Mouse (Mus musculus) midbrain, embryonic 15.5 days (tissue): ENCODE data around the gene 4931428L18Rik. TPM values are rescaled to one million over a fixed set of nuclear protein-coding genes. Genes with fewer than 3 reads are reported as not detected.

Experiments
- ATAC-seq: fragments of 200-750 bp; cut with Nextera tagmentation; replicated peaks from 2 replicates; pipeline ENCODE4 v1.8.0; 2017; ENCODE audit warnings: moderate TSS enrichment
- H3K27ac ChIP-seq: fragments of 300-500 bp; sonication (generic); 2 replicates; pipeline ENCODE4 v1.5.1; 2015; ENCODE audit warnings: mild to moderate bottlenecking, inconsistent platforms
- H3K27me3 ChIP-seq: fragments of 300-500 bp; sonication (generic); replicated peaks from 2 replicates; pipeline ENCODE4 v1.6.1; 2015; ENCODE audit warnings: inconsistent platforms
- H3K36me3 ChIP-seq: fragments of 300-500 bp; sonication (generic); replicated peaks from 2 replicates; pipeline ENCODE4 v1.6.1; 2015; ENCODE audit warnings: inconsistent platforms
- H3K4me1 ChIP-seq: fragments of 300-500 bp; sonication (generic); 2 replicates; pipeline ENCODE4 v1.6.1; 2015; ENCODE audit warnings: inconsistent platforms
- H3K4me2 ChIP-seq: fragments of 300-500 bp; sonication (generic); 2 replicates; pipeline ENCODE4 v1.6.1; 2015; ENCODE audit warnings: inconsistent platforms, mild to moderate bottlenecking, moderate library complexity
- H3K4me3 ChIP-seq: fragments of 300-500 bp; sonication (generic); 2 replicates; pipeline ENCODE4 v1.5.1; 2015; ENCODE audit warnings: mild to moderate bottlenecking, inconsistent platforms
- H3K9ac ChIP-seq: fragments of 300-500 bp; sonication (generic); 2 replicates; pipeline ENCODE4 v1.6.1; 2015; ENCODE audit warnings: mild to moderate bottlenecking, inconsistent platforms
- H3K9me3 ChIP-seq: fragments of 300-500 bp; sonication (generic); 2 replicates; pipeline ENCODE4 v1.6.1; 2016; ENCODE audit warnings: inconsistent platforms
- WGBS: fragments of 180-500 bp; shearing (Covaris S2); methylation state at CpG from one replicate; pipeline ENCODE4 v1.1.7; 2015; ENCODE audit warnings: mixed read lengths; 5-methylcytosine and 5-hydroxymethylcytosine counted together
- polyA plus RNA-seq: library from polyadenylated mRNA; unstranded; fragments of >200 nt; fragmentation: Nextera tagmentation; extraction: Ambion mirVana; gene quantifications from 2 replicates; pipeline ENCODE4 v1.2.1, GENCODE M21; 2015

The 4931428L18Rik gene
- polyA plus RNA-seq, 1 experiment from 2014 or later, result not detected

- no peaks in the 10 kb centered on the region for H3K27me3 ChIP-seq
- H3K4me2 ChIP-seq, result no peak overlapping the region
- H3K4me3 ChIP-seq, result no peak overlapping the region
- no peaks in the 10 kb centered on the region for H3K4me1 ChIP-seq
- 83% methylated on average over 6 of the region's 6 CpGs for WGBS
- H3K27ac ChIP-seq, result no peak overlapping the region
- H3K9ac ChIP-seq, result no peak overlapping the region
- ATAC-seq, result no peak
- no peaks in the 10 kb centered on the region for H3K36me3 ChIP-seq
- no peaks in the 10 kb centered on the region for H3K9me3 ChIP-seq
These were observed 149.7 kb downstream of the 4931428L18Rik start for GRCm38 (mm10) chr1:31072523-31073370.

DNA sequence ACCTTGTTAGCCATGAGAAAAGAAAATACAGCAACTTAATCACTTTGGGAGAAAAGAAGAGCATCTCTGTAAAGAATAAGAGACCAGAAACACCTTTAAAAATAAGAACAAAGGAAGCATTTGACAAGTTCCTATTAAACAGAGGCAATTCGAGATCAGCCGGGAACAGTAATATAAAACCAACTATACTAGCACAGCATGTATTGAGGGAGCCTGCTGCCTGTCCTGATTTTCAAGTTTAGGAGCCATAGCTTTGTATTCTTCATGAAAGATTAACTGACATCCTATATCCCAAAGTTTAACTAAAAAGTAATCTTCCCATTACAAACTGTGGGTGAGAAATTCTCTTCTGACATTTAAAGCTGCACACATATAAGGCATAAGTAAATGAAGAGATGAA, 151.3 kb downstream of the 4931428L18Rik start:
- Histone ChIP-seq H3K9me3 (no peaks in the 10 kb centered on the region), H3K27me3 (no peaks in the 10 kb centered on the region), H3K36me3 (no peaks in the 10 kb centered on the region), H3K4me1 (no peaks in the 10 kb centered on the region), H3K27ac (no peak overlapping the region), H3K4me3 (no peak overlapping the region), H3K9ac (no peak overlapping the region), H3K4me2 (no peak overlapping the region)
- WGBS, result 67% methylated on average over 2 of the region's 2 CpGs
- ATAC-seq, result no peak

GRCm38 (mm10) chr1:31064817-31065740, 157.4 kb downstream of the 4931428L18Rik start:
- Histone ChIP-seq H3K36me3 (no peaks in the 10 kb centered on the region), H3K4me2 (no peak overlapping the region), H3K9me3 (no peaks in the 10 kb centered on the region), H3K4me1 (no peaks in the 10 kb centered on the region), H3K4me3 (no peak overlapping the region), H3K27ac (no peak overlapping the region), H3K9ac (no peak overlapping the region), H3K27me3 (no peaks in the 10 kb centered on the region)
- 76% methylated on average over 12 of the region's 12 CpGs for WGBS
- no peak for ATAC-seq

- Histone ChIP-seq H3K9me3 (no peaks in the 10 kb centered on the region), H3K27me3 (no peaks in the 10 kb centered on the region), H3K36me3 (no peaks in the 10 kb centered on the region), H3K9ac (no peak overlapping the region), H3K4me2 (no peak overlapping the region), H3K4me1 (no peaks in the 10 kb centered on the region), H3K4me3 (no peak overlapping the region), H3K27ac (no peak overlapping the region)
- no peak for ATAC-seq
- WGBS, result 88% methylated on average over 4 of the region's 4 CpGs
These were observed 162.7 kb downstream of the 4931428L18Rik start for GRCm38 (mm10) chr1:31059806-31060205.

GRCm38 (mm10) chr1:31058861-31059351, 163.6 kb downstream of the 4931428L18Rik start:
- Histone ChIP-seq H3K4me3 (no peak overlapping the region), H3K4me1 (no peaks in the 10 kb centered on the region), H3K27ac (no peak overlapping the region), H3K27me3 (no peaks in the 10 kb centered on the region), H3K9ac (no peak overlapping the region), H3K4me2 (no peak overlapping the region), H3K36me3 (no peaks in the 10 kb centered on the region), H3K9me3 (no peaks in the 10 kb centered on the region)
- ATAC-seq, result no peak
- WGBS, result 74% methylated on average over 2 of the region's 2 CpGs

DNA sequence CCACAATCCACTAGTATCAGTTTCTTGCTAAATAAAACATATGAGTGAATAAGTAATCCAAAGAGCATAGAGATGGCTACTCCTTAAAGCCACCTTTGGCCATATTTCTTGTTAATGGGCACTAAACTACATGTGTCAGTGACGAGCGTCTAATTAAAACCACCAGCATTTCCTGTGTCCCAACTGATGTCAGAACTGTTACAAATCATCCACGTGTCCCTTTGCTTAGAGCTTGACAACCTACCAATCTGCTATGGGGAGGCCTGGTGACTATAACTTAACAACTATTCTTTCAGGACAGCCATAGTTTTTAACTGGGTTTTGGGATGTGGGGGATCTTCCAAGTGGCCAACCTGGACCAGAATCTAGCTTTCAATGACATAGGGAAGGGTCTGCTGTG, 164.3 kb downstream of the 4931428L18Rik start:
- H3K36me3 ChIP-seq, result no peaks in the 10 kb centered on the region
- no peaks in the 10 kb centered on the region for H3K4me1 ChIP-seq
- H3K4me2 ChIP-seq, result no peak overlapping the region
- no peak overlapping the region for H3K4me3 ChIP-seq
- 89% methylated on average over 3 of the region's 3 CpGs for WGBS
- H3K9ac ChIP-seq, result no peak overlapping the region
- no peaks in the 10 kb centered on the region for H3K9me3 ChIP-seq
- no peaks in the 10 kb centered on the region for H3K27me3 ChIP-seq
- ATAC-seq, result no peak
- no peak overlapping the region for H3K27ac ChIP-seq

DNA sequence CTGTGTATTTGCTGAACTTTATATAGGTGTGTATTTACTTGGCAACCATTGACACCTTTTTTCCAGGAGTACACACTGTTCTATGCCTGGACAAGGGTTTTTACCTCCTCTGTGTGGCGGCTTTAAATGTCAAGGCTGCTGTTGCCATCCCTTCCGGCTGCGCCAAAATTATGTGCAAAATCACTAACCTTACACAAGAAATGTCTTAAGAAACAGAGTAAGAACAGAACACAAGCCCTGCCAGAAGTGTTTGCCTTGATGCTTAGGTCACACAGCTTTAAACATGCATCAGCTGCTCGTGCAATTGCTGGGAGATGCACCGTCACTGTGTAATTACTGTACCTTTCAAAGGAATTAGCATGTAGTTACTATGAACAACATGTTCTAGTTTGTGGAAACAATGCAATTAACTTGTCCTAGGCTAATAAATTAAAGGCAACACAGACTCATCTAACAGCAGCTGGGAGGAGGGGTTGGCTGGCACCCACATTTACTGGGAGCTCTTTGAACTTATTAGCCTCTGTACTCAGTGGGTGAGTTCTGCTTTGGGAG, 171.0 kb downstream of the 4931428L18Rik start:
- Histone ChIP-seq H3K4me3 (no peak overlapping the region), H3K36me3 (no peaks in the 10 kb centered on the region), H3K4me1 (no peaks in the 10 kb centered on the region), H3K27me3 (no peaks in the 10 kb centered on the region), H3K9ac (no peak overlapping the region), H3K9me3 (no peaks in the 10 kb centered on the region), H3K27ac (no peak overlapping the region), H3K4me2 (no peak overlapping the region)
- WGBS, result 89% methylated on average over 5 of the region's 5 CpGs
- ATAC-seq, result no peak

- Histone ChIP-seq H3K9ac (no peak overlapping the region), H3K27ac (no peak overlapping the region), H3K36me3 (no peaks in the 10 kb centered on the region), H3K4me2 (no peak overlapping the region), H3K9me3 (no peaks in the 10 kb centered on the region), H3K4me3 (no peak overlapping the region), H3K27me3 (no peaks in the 10 kb centered on the region), H3K4me1 (no peaks in the 10 kb centered on the region)
- no peak for ATAC-seq
- 82% methylated on average over 5 of the region's 5 CpGs for WGBS
These were observed 172.4 kb downstream of the 4931428L18Rik start for GRCm38 (mm10) chr1:31049954-31050652.

GRCm38 (mm10) chr1:31043208-31043607, 179.3 kb downstream of the 4931428L18Rik start:
- no peaks in the 10 kb centered on the region for H3K36me3 ChIP-seq
- H3K4me2 ChIP-seq, result no peak overlapping the region
- H3K27ac ChIP-seq, result no peak overlapping the region
- no peaks in the 10 kb centered on the region for H3K27me3 ChIP-seq
- no peaks in the 10 kb centered on the region for H3K4me1 ChIP-seq
- no peak overlapping the region for H3K4me3 ChIP-seq
- no peaks in the 10 kb centered on the region for H3K9me3 ChIP-seq
- no peak for ATAC-seq
- no peak overlapping the region for H3K9ac ChIP-seq
- 80% methylated on average over 3 of the region's 3 CpGs for WGBS

GRCm38 (mm10) chr1:31042793-31043192, 179.7 kb downstream of the 4931428L18Rik start:
- H3K4me2 ChIP-seq, result no peak overlapping the region
- H3K27ac ChIP-seq, result no peak overlapping the region
- H3K36me3 ChIP-seq, result no peaks in the 10 kb centered on the region
- H3K27me3 ChIP-seq, result no peaks in the 10 kb centered on the region
- H3K9ac ChIP-seq, result no peak overlapping the region
- H3K4me1 ChIP-seq, result no peaks in the 10 kb centered on the region
- no peak for ATAC-seq
- WGBS, result 87% methylated on average over 4 of the region's 4 CpGs
- no peaks in the 10 kb centered on the region for H3K9me3 ChIP-seq
- no peak overlapping the region for H3K4me3 ChIP-seq

DNA sequence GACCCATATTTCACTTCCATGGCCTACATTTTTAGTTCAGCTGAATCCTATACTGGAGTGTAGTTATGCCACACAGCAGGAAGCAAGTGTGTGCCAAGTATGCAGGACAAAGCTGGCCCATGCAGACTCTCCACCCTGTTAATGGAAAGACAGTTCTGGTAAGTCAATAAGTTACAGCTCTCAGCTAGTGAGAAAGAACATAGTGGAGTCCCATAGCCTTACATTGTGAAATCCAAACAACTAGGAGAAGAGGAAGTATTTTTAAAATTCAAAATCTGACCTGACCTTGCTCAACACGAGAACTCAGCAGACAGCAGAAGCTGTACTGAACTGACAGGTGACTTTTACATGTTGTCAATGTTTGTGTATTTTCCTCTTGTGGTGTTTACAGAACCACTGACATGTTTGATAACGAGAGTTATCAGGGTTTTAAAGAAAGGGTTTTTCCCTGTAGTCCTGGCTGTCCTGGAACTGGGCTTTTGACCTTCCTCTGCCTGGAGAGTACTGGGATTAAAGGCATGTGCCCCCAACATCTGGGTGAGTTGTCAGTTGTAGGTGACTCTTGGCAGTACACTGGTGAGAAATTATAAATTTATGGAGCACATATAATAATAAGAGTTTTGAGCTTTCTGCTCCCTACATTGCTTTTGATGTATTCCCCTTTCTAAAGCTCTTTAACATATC, 188.5 kb downstream of the 4931428L18Rik start:
- Histone ChIP-seq H3K9me3 (no peaks in the 10 kb centered on the region), H3K4me2 (no peak overlapping the region), H3K27me3 (no peaks in the 10 kb centered on the region), H3K4me1 (no peaks in the 10 kb centered on the region), H3K27ac (no peak overlapping the region), H3K36me3 (no peaks in the 10 kb centered on the region), H3K9ac (no peak overlapping the region), H3K4me3 (no peak overlapping the region)
- 76% methylated on average over 2 of the region's 2 CpGs for WGBS
- no peak for ATAC-seq
